Mouse (Mus musculus): ENCODE results near the gene Ccdc82. TPM values are rescaled to one million over a fixed set of nuclear protein-coding genes. Genes with fewer than 3 reads are reported as not detected.

Ccdc82 gene
- polyA plus RNA-seq, 1 experiment from 2014 or later: 10.6 TPM

- Histone ChIP-seq H3K4me1 (no peaks in the 10 kb centered on the region), H3K9me3 (replicated peaks) (no peaks in the 10 kb centered on the region), H3K4me2 (no peak overlapping the region), H3K9ac (no peak overlapping the region), H3K36me3 (ENCODE audit: poor library complexity, severe bottlenecking) (no peaks in the 10 kb centered on the region), H3K27me3 (no peaks in the 10 kb centered on the region), H3K4me3 (no peak overlapping the region), H3K27ac (no peak overlapping the region)
- ATAC-seq: no peak
- WGBS: 90% methylated on average over 1 of the region's 1 CpGs
Observed at GRCm38 (mm10) chr9:13256726-13257125, 10.0 kb downstream of the Ccdc82 start.

- Histone ChIP-seq H3K9me3 (replicated peaks) (no peaks in the 10 kb centered on the region), H3K4me3 (no peak overlapping the region), H3K4me1 (no peaks in the 10 kb centered on the region), H3K36me3 (ENCODE audit: poor library complexity, severe bottlenecking) (no peaks in the 10 kb centered on the region), H3K27ac (no peak overlapping the region), H3K9ac (no peak overlapping the region), H3K27me3 (no peaks in the 10 kb centered on the region), H3K4me2 (no peak overlapping the region)
- 97% methylated on average over 2 of the region's 2 CpGs for WGBS
- ATAC-seq: no peak
Observed at GRCm38 (mm10) chr9:13258173-13258572, 11.4 kb downstream of the Ccdc82 start.

- ATAC-seq: no peak
- Histone ChIP-seq H3K4me2 (no peak overlapping the region), H3K9me3 (replicated peaks) (no peaks in the 10 kb centered on the region), H3K27me3 (no peaks in the 10 kb centered on the region), H3K9ac (no peak overlapping the region), H3K27ac (no peak overlapping the region), H3K4me3 (no peak overlapping the region), H3K36me3 (ENCODE audit: poor library complexity, severe bottlenecking) (no peaks in the 10 kb centered on the region), H3K4me1 (no peaks in the 10 kb centered on the region)
- WGBS: 91% methylated on average over 3 of the region's 3 CpGs
Observed at GRCm38 (mm10) chr9:13260980-13261379, 14.2 kb downstream of the Ccdc82 start.

GRCm38 (mm10) chr9:13273219-13273618, 26.5 kb downstream of the Ccdc82 start:
- Histone ChIP-seq H3K9ac (no peak overlapping the region), H3K4me1 (no peaks in the 10 kb centered on the region), H3K9me3 (replicated peaks) (no peaks in the 10 kb centered on the region), H3K4me3 (no peak overlapping the region), H3K27me3 (no peaks in the 10 kb centered on the region), H3K4me2 (no peak overlapping the region), H3K27ac (no peak overlapping the region), H3K36me3 (ENCODE audit: poor library complexity, severe bottlenecking) (no peaks in the 10 kb centered on the region)
- ATAC-seq: no peak
- 95% methylated on average over 1 of the region's 1 CpGs for WGBS

- no peak overlapping the region for H3K27ac ChIP-seq
- no peak overlapping the region for H3K9ac ChIP-seq
- 80% methylated on average over 2 of the region's 2 CpGs for WGBS
- no peak overlapping the region for H3K4me3 ChIP-seq
- H3K4me2 ChIP-seq: no peak overlapping the region
- H3K4me1 ChIP-seq: no peaks in the 10 kb centered on the region
- no peaks in the 10 kb centered on the region for H3K27me3 ChIP-seq
- H3K9me3 ChIP-seq (replicated peaks): no peaks in the 10 kb centered on the region
- H3K36me3 ChIP-seq (ENCODE audit: poor library complexity, severe bottlenecking): no peaks in the 10 kb centered on the region
- ATAC-seq: no peak
Observed at GRCm38 (mm10) chr9:13287482-13287881, 40.7 kb downstream of the Ccdc82 start.

GRCm38 (mm10) chr9:13296274-13297121, 49.7 kb downstream of the Ccdc82 start:
- H3K4me3 ChIP-seq: peak overlapping the region; percentile 60
- peak; percentile 93 for ATAC-seq
- peak overlapping the region; percentile 77 for H3K9ac ChIP-seq
- under 1% methylated on average over 28 of the region's 28 CpGs for WGBS
- no peaks in the 10 kb centered on the region for H3K27me3 ChIP-seq
- peaks cover 38% of the 10 kb centered on the region for H3K4me1 ChIP-seq
- peak overlapping the region; percentile 89 for H3K4me2 ChIP-seq
- H3K27ac ChIP-seq: peak overlapping the region; percentile 79
- H3K9me3 ChIP-seq (replicated peaks): no peaks in the 10 kb centered on the region
- H3K36me3 ChIP-seq (ENCODE audit: poor library complexity, severe bottlenecking): no peaks in the 10 kb centered on the region

- Histone ChIP-seq H3K9ac (peak overlapping the region; percentile 77), H3K27me3 (no peaks in the 10 kb centered on the region), H3K27ac (peak overlapping the region; percentile 79), H3K9me3 (replicated peaks) (no peaks in the 10 kb centered on the region), H3K4me1 (peaks cover 45% of the 10 kb centered on the region), H3K4me2 (peak overlapping the region; percentile 89), H3K36me3 (ENCODE audit: poor library complexity, severe bottlenecking) (no peaks in the 10 kb centered on the region), H3K4me3 (peak overlapping the region; percentile 60)
- WGBS: 0% methylated on average over 12 of the region's 12 CpGs
- ATAC-seq: peak; percentile 1; the same call in 1 of the 2 replicates
Observed at GRCm38 (mm10) chr9:13297122-13297667, 50.4 kb downstream of the Ccdc82 start.

GRCm38 (mm10) chr9:13297668-13298512, 51.1 kb downstream of the Ccdc82 start, which contains the start of gene Maml2:
Gene Maml2 (plus strand): TSS chr9:13297957.
- H3K4me3 ChIP-seq: peak within 1 kb of the TSS; percentile 60
- peak within 1 kb of the TSS; percentile 77 for H3K9ac ChIP-seq
- H3K27ac ChIP-seq: peak within 1 kb of the TSS; percentile 79
- no peaks in the 10 kb centered on the region for H3K9me3 ChIP-seq (replicated peaks)
- WGBS: under 1% methylated on average over 22 of the region's 23 CpGs
- peaks cover 52% of the 10 kb centered on the region for H3K4me1 ChIP-seq
- ATAC-seq: peak; percentile 78
- H3K27me3 ChIP-seq: no peaks in the 10 kb centered on the region
- peak within 1 kb of the TSS; percentile 89 for H3K4me2 ChIP-seq
- no peaks in the 10 kb centered on the region for H3K36me3 ChIP-seq (ENCODE audit: poor library complexity, severe bottlenecking)

- Histone ChIP-seq H3K36me3 (ENCODE audit: poor library complexity, severe bottlenecking) (no peaks in the 10 kb centered on the region), H3K4me3 (peak overlapping the region; percentile 60), H3K9me3 (replicated peaks) (no peaks in the 10 kb centered on the region), H3K27me3 (no peaks in the 10 kb centered on the region), H3K9ac (peak overlapping the region; percentile 77), H3K4me2 (peak overlapping the region; percentile 89), H3K27ac (peak overlapping the region; percentile 79; the same call in 1 of the 2 replicates), H3K4me1 (peaks cover 58% of the 10 kb centered on the region)
- WGBS: 18% methylated on average over 9 of the region's 9 CpGs
- ATAC-seq: no peak
Observed at GRCm38 (mm10) chr9:13298513-13298878, 51.7 kb downstream of the Ccdc82 start.

- WGBS: 79% methylated on average over 6 of the region's 6 CpGs
- Histone ChIP-seq H3K4me1 (peaks cover 65% of the 10 kb centered on the region), H3K9ac (peak overlapping the region; percentile 14; the same call in 1 of the 2 replicates), H3K9me3 (replicated peaks) (no peaks in the 10 kb centered on the region), H3K4me3 (peak overlapping the region; percentile 60), H3K4me2 (peak overlapping the region; percentile 89), H3K27ac (no peak overlapping the region), H3K27me3 (no peaks in the 10 kb centered on the region), H3K36me3 (ENCODE audit: poor library complexity, severe bottlenecking) (no peaks in the 10 kb centered on the region)
- no peak for ATAC-seq
Observed at GRCm38 (mm10) chr9:13299190-13299589, 52.4 kb downstream of the Ccdc82 start.

- Histone ChIP-seq H3K9ac (peak overlapping the region; percentile 35), H3K27ac (no peak overlapping the region)
- 47% methylated on average over 3 of the region's 3 CpGs for WGBS
Observed at GRCm38 (mm10) chr9:13300041-13300441, 53.3 kb downstream of the Ccdc82 start.

More at GRCm38 (mm10) chr9:13300041-13300441, 53.3 kb downstream of the Ccdc82 start:
- Histone ChIP-seq H3K9me3 (replicated peaks) (no peaks in the 10 kb centered on the region), H3K36me3 (ENCODE audit: poor library complexity, severe bottlenecking) (no peaks in the 10 kb centered on the region), H3K27me3 (no peaks in the 10 kb centered on the region), H3K4me1 (peaks cover 70% of the 10 kb centered on the region), H3K4me3 (peak overlapping the region; percentile 6), H3K4me2 (peak overlapping the region; percentile 89)
- no peak for ATAC-seq
